Mouse (Mus musculus): Measurements from ENCODE around the gene Cdh4.

GRCm38 (mm10) chr2:179937091-179937490 lies 494.9 kb downstream of the Cdh4 start:
- TF ChIP-seq CTCF (IDR thresholded peaks at IDR 0.05; ENCODE audit: control insufficient read depth, insufficient read depth, insufficient replicate concordance, low read depth, low read length) (no peak), POLR2A (IDR thresholded peaks at IDR 0.05; ENCODE audit: control insufficient read depth, low read depth, low read length) (no peak)

Data from testis, adult 2 months (tissue).